In genomic region chr6:40112488-40112887, GRCm38 (mm10) we compare ENCODE assay signal across 20 mouse cellular contexts.
DNase-seq lines count a peak whose midpoint lies in the region; ATAC-seq lines count a peak whose summit lies in the region.
"Had no signal": no experiment of that assay in that cellular context is flagged by ENCODE, and none has a peak within 500 bp of the region (broad histone marks: within the 10 kb centered on the region; RNA-seq: fewer than 3 reads in every experiment).

No protein-coding gene starts in this region.

- peaks cover 41% of the 10 kb centered on the region for H3K4me1 ChIP-seq in neural tube, embryonic 15.5 days
- H3K4me1 ChIP-seq: limb, embryonic 12.5 days had no signal

- H3K9me3 ChIP-seq in neural tube, embryonic 15.5 days (replicated peaks), result no peaks in the 10 kb centered on the region
- H3K9me3 ChIP-seq: limb, embryonic 12.5 days had no signal

- no peaks in the 10 kb centered on the region for H3K27me3 ChIP-seq in neural tube, embryonic 15.5 days (replicated peaks)
- H3K27me3 ChIP-seq: limb, embryonic 12.5 days had no signal

- DNase-seq in left cerebral cortex, adult 18-20 months (ENCODE audit: low spot score in 2 of 2), result peak; percentile 45 to 63
- no peak for DNase-seq in left cerebral cortex, postnatal 4 days
- peak; percentile 44 for DNase-seq in layer of hippocampus, adult 11-12 months (ENCODE audit: low spot score)
- DNase-seq in layer of hippocampus, adult 9-11 months, result peak; percentile 76
- no peak for DNase-seq in kidney, adult 9 months
- no peak for DNase-seq in thymus, adult 18-20 months
- no peak for DNase-seq in spleen, adult 18-20 months
- DNase-seq: adrenal gland, postnatal 10 days; cerebellum, adult 8-10 months; embryo, embryonic 11 days; gastrocnemius, postnatal 36 days; kidney, postnatal 10 days had no signal

- H3K4me2 ChIP-seq in neural tube, embryonic 15.5 days, result no peak overlapping the region
- H3K4me2 ChIP-seq: heart, embryonic 11.5 days; limb, embryonic 12.5 days; midbrain, embryonic 11.5 days had no signal

- H3K27ac ChIP-seq in neural tube, embryonic 15.5 days (replicated peaks), result peak overlapping the region; percentile 37; the same call in 1 of the 2 replicates
- H3K27ac ChIP-seq: limb, embryonic 12.5 days had no signal

- WGBS in neural tube, embryonic 15.5 days, result 71% methylated on average over 10 of the region's 10 CpGs

- intact Hi-C loops in left cerebral cortex, postnatal 4 days (cut with DNase I), result no loop called here

- no peak overlapping the region for H3K4me3 ChIP-seq in neural tube, embryonic 15.5 days (replicated peaks)
- H3K4me3 ChIP-seq: limb, embryonic 12.5 days; myocyte had no signal

- no peak for ATAC-seq in neural tube, embryonic 15.5 days (ENCODE audit: low FRiP score)
- ATAC-seq: CD4-positive, CD25-positive, alpha-beta regulatory T cell, adult 4 months; forebrain, embryonic 16.5 days; intestine, postnatal 0 days had no signal

- no peak overlapping the region for H3K9ac ChIP-seq in neural tube, embryonic 15.5 days (replicated peaks)
- H3K9ac ChIP-seq: limb, embryonic 12.5 days had no signal

- H3K36me3 ChIP-seq in neural tube, embryonic 15.5 days, result no peaks in the 10 kb centered on the region
- H3K36me3 ChIP-seq: limb, embryonic 12.5 days had no signal

Comparison
In these comparisons a context has a peak if more than half of its experiments do, and no peak if none do; other contexts are left out.
1. DNase-seq: peak in left cerebral cortex, adult 18-20 months (2 of 2), layer of hippocampus, adult 11-12 months (single experiment) and layer of hippocampus, adult 9-11 months (single experiment); none in left cerebral cortex, postnatal 4 days (single experiment), kidney, adult 9 months (single experiment), thymus, adult 18-20 months (0 of 2) and spleen, adult 18-20 months (0 of 2).